Mouse (Mus musculus) forebrain, postnatal 0 days (tissue): ENCODE data around the gene Engase. TPM values are rescaled to one million over a fixed set of nuclear protein-coding genes. Genes with fewer than 3 reads are reported as not detected.

Source experiments
- ATAC-seq: fragments of 200-750 bp; cut with Nextera tagmentation; 2 replicates; pipeline ENCODE4 v1.8.0; 2017; ENCODE audit warnings: mild to moderate bottlenecking, moderate library complexity
- DNase-seq: peaks from one replicate; pipeline ENCODE4 v3.0.0-alpha.2; 2015
- H3K27ac ChIP-seq: fragments of 300-500 bp; sonication (generic); 2 replicates; pipeline ENCODE4 v1.5.1; 2014; ENCODE audit warnings: low read depth, mild to moderate bottlenecking, antibody characterized with exemption, low read length, moderate library complexity, mixed read lengths
- H3K27me3 ChIP-seq: fragments of 300-500 bp; sonication (generic); 2 replicates; pipeline ENCODE4 v1.6.1; 2014; ENCODE audit warnings: mild to moderate bottlenecking, low read length, mixed read lengths; ENCODE audit not compliant: insufficient read depth
- H3K36me3 ChIP-seq: fragments of 300-500 bp; sonication (generic); 2 replicates; pipeline ENCODE4 v1.6.1; 2014; ENCODE audit warnings: mild to moderate bottlenecking, moderate library complexity; ENCODE audit not compliant: insufficient read depth
- H3K4me1 ChIP-seq: fragments of 300-500 bp; sonication (generic); 2 replicates; pipeline ENCODE4 v1.6.1; 2014; ENCODE audit warnings: antibody characterized with exemption; ENCODE audit not compliant: insufficient read depth
- H3K4me2 ChIP-seq: fragments of 300-500 bp; sonication (generic); 2 replicates; pipeline ENCODE4 v1.6.1; 2014; ENCODE audit warnings: low read depth, mild to moderate bottlenecking, moderate library complexity
- H3K4me3 ChIP-seq: fragments of 300-500 bp; sonication (generic); 2 replicates; pipeline ENCODE4 v1.5.1; 2014; ENCODE audit warnings: low read depth, low read length, mixed read lengths
- H3K9ac ChIP-seq: fragments of 300-500 bp; sonication (generic); 2 replicates; pipeline ENCODE4 v1.6.1; 2014; ENCODE audit warnings: mild to moderate bottlenecking
- H3K9me3 ChIP-seq: fragments of 300-500 bp; sonication (generic); 2 replicates; pipeline ENCODE4 v1.6.1; 2016; ENCODE audit warnings: low read length
- CTCF ChIP-seq: sonication (generic); IDR thresholded peaks from 2 replicates; pipeline ENCODE4 v1.5.1; 2016; ENCODE audit warnings: antibody characterized with exemption, control low read depth, low read depth
- WGBS: fragments of 180-500 bp; shearing (Covaris S2); extraction: QIAGEN DNeasy Blood & Tissue Kit; methylation state at CpG from one replicate; pipeline ENCODE4 v1.1.7; 2014; 5-methylcytosine and 5-hydroxymethylcytosine counted together
- polyA plus RNA-seq: library from polyadenylated mRNA; unstranded; fragments of >200 nt; fragmentation: Nextera tagmentation; extraction: Ambion mirVana; gene quantifications from 2 replicates; pipeline ENCODE4 v1.2.1, GENCODE M21; 2015
- total RNA-seq: library from RNA; depleted of rRNA; stranded (reverse); fragments of >200 nt; gene quantifications from 2 replicates; pipeline ENCODE4 v1.2.3, GENCODE M21; 2014; rRNA removed

The Engase gene
- total RNA-seq (8.1 and 8.5 TPM in 2 replicates), polyA plus RNA-seq (4.2 and 5.7 TPM in 2 replicates)

DNA sequence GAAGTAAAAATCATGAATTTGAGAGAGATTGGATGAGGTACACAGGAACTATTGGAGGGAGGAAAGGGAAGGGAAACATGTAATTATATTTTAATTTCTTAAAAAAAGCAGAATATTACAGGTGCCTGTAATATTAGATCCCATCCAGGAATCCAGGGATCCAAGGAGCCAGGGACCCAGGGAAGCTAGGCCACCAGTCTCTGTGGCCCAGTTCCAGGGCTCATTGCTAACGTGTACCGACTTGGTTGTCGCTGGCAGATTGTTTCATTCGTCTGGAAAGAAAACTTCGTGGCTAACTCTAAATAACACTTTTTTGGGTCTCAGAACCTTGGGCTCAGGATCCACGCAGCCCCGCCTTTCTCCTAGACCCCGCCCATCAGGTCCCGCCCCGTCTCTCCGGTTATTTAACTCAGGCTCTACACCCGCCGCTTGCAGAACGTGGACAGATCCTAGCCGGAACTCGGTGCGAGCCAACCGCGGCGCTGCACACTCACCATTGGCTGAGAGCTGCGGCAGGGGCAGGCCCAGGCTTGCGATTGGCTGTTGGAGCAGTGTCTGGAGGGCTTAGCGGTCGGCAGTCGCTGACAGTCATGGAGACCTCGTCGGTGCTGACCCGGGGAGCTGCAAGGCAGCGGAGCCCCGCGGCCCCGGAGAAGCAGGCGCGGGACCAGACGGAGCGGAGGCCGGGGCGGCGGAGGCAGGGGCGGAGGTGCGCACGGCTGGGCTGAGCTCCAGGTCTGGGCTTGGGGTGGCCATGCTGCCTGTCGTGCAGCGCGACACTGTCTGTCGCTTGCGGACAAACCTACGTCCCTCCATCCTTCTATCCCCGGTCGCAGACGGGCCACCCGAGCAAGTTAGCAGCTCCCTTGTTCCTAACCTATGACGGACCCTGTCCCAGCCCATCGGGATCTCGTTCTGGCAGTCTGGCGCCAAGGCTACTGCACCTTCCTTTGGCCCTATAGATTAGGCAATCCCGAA is at the start of gene Engase:
Engase (plus strand) TSS at position 434 of the 978 bp plus-strand sequence.
- H3K27ac ChIP-seq = peak within 1 kb of the TSS; percentile 2; the same call in 1 of the 2 replicates
- peak within 1 kb of the TSS; percentile 75 for H3K9ac ChIP-seq
- TF ChIP-seq CTCF = no peak
- H3K9me3 ChIP-seq = no peaks in the 10 kb centered on the region
- ATAC-seq (peak; percentile 100), DNase-seq (peak; percentile 95)
- no peaks in the 10 kb centered on the region for H3K27me3 ChIP-seq
- H3K4me3 ChIP-seq = peak within 1 kb of the TSS; percentile 70
- peaks cover 5% of the 10 kb centered on the region; the same call in 1 of the 2 replicates for H3K4me1 ChIP-seq
- H3K4me2 ChIP-seq = peak within 1 kb of the TSS; percentile 69
- no peaks in the 10 kb centered on the region for H3K36me3 ChIP-seq
- WGBS = under 1% methylated on average over 57 of the region's 57 CpGs

DNA sequence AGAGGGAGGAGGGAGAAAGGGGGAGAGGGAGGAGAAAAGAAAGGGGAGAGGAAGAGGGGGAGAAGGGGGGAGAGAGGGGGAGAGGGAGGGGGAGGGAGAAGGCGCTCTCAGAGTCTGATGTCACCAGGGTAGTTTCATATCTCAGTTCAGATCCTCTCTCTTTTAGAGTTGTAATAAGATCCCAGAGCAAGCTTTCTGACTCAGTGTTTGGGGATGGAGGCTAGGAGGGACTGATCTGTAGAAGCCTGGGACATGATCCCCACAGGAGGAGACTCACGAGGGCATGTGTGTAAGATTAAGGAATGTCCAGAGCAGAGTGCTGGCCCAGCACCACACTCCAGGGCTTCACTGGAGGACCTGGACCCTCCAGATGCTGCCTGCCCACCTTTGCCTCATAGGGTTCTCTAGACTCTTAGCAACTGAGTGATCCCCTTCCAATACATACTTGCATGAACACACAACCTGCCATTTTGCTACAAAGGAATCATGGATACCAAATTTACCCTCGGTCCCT is 49.3 kb upstream of the Engase start:
- Histone ChIP-seq H3K4me2 (peak overlapping the region; percentile 41; the same call in 1 of the 2 replicates), H3K4me1 (peaks cover 23% of the 10 kb centered on the region), H3K27me3 (no peaks in the 10 kb centered on the region), H3K27ac (no peak overlapping the region), H3K36me3 (no peaks in the 10 kb centered on the region), H3K4me3 (no peak overlapping the region), H3K9ac (no peak overlapping the region), H3K9me3 (no peaks in the 10 kb centered on the region)
- DNase-seq (no peak), ATAC-seq (no peak)
- TF ChIP-seq CTCF = no peak
- WGBS = 54% methylated on average over 3 of the region's 3 CpGs

DNA sequence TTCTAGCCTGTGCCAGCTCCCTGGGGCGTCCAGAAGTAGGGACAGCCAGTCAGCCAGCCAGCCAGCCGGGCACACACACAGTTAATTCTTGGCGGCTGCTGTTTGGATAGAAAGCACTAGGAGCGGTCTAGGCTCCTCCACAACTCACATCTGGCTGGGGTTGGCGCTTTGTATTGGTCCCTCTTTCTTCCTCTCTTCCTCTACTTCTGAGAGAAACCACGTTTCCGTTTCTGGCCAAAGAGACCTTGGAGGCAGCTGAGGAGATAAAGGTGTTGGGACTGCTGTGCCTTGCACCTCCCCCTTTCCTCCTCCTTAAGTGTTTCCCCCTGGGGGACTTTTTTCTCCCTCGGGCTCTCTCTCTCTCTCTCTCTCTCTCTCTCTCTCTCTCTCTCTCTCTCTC is 48.6 kb upstream of the Engase start, which contains the start of gene C1qtnf1:
C1qtnf1 (plus strand) TSS at position 218 of the 400 bp plus-strand sequence.
- peak within 1 kb of the TSS; percentile 41 for H3K4me2 ChIP-seq
- H3K36me3 ChIP-seq = no peaks in the 10 kb centered on the region
- 4% methylated on average over 8 of the region's 8 CpGs for WGBS
- peaks cover 21% of the 10 kb centered on the region for H3K4me1 ChIP-seq
- H3K4me3 ChIP-seq = peak within 1 kb of the TSS; percentile 17
- no peak within 1 kb of the TSS for H3K27ac ChIP-seq
- peak within 1 kb of the TSS; percentile 41 for H3K9ac ChIP-seq
- H3K9me3 ChIP-seq = no peaks in the 10 kb centered on the region
- TF ChIP-seq CTCF = 0 out of 2 replicates have a peak, but pooled peaks have one; percentile 24
- peak; percentile 43; the same call in 1 of the 2 replicates for ATAC-seq
- H3K27me3 ChIP-seq = no peaks in the 10 kb centered on the region
- peak; percentile 37 for DNase-seq

DNA sequence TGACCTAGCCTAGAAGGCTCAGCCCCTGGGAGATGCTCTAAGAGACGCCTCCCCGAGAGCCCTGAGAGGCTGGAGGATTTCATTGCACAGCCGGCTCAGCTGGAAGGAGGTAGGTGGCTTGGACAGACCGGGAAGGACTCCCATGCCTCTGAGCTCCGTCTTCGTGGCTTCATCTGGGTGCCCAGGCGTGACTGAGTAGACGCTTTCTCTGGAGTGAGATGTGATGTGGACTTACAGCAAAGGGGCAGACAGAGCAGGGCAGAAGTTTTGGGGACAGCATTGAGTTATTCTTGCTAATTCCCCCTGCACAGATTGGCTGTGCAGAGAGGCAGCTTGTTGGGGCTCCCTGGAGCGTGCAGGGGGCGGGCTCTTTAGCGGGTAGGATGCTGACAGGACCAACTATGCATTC is 48.2 kb upstream of the Engase start:
- no peaks in the 10 kb centered on the region for H3K27me3 ChIP-seq
- peak overlapping the region; percentile 41 for H3K4me2 ChIP-seq
- 9% methylated on average over 11 of the region's 11 CpGs for WGBS
- H3K4me1 ChIP-seq = peaks cover 16% of the 10 kb centered on the region
- H3K9ac ChIP-seq = peak overlapping the region; percentile 41
- ATAC-seq (peak; percentile 40; the same call in 1 of the 2 replicates), DNase-seq (no peak)
- TF ChIP-seq CTCF = no peak
- H3K27ac ChIP-seq = no peak overlapping the region
- no peaks in the 10 kb centered on the region for H3K36me3 ChIP-seq
- H3K4me3 ChIP-seq = peak overlapping the region; percentile 17
- H3K9me3 ChIP-seq = no peaks in the 10 kb centered on the region

DNA sequence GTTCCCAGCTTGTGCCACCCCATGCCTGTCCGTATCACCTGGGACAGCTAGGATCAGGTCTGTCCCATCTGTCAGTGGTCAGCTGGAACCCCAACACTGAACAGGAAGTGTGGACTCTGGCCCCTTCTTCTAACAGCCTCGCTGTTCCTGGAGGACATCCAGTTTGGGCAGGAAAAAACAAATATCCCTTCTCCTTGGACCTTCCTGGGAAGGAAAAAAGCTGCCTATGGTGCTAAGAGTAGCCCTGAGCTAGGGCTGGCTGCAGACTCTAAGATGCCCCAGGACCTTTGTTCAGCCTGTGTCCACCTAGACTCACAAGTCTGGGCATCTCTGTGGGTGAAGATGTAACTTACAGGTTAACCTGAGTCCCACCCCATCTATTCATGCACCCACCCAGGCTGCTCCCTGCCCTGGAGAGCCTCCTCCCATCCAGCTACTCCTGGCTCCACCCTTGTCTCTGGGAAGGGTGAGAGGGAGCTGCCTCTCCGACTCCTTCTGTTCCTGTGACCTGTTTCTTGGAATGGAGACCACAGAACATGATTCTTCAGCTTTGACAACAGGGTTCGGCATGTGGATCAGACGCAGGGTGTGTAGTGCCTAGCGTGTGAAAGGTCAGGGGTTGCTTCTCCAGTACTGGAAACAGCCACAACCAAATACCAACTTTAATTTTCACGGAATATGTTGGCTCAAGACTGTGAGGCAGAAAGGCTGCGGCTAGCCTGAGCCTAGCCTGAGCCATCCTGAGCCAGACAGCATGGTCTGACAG is 47.5 kb upstream of the Engase start:
- 61% methylated on average over 8 of the region's 8 CpGs for WGBS
- no peak overlapping the region for H3K27ac ChIP-seq
- no peak for ATAC-seq

DNA sequence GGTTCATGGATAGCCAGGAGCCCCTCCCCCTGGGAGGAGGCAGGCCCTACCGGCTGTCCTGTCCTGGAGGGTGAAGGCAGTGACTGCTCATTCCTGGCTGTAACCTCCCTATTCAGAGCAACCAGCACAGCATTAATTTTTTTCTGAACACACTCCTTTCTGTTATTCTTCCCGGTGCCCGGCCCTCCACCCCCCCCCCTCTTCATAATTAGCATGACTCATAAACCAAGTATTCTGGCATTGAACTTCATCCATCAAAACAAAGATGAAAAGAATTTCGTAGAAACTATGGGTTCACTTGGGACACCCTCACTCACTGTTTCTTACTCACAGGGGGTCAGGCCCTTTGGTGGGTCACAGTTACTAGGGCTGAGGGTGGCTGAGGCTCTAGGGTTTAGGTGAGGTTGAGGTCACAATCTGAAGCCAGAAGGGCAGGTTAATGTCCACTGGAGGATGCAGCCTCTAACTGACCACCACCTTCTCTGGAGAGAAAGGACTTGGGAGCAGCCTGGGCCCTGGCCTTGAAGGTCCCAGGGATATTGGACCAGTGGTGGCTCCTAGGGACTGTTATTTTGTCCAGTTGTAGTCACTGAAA is 46.2 kb upstream of the Engase start:
- DNase-seq = no peak
- Histone ChIP-seq H3K9me3 (no peaks in the 10 kb centered on the region), H3K4me2 (no peak overlapping the region), H3K36me3 (no peaks in the 10 kb centered on the region), H3K27ac (no peak overlapping the region), H3K4me1 (peaks cover 14% of the 10 kb centered on the region; the same call in 1 of the 2 replicates), H3K27me3 (no peaks in the 10 kb centered on the region), H3K4me3 (no peak overlapping the region), H3K9ac (no peak overlapping the region)
- no peak for ATAC-seq
- 35% methylated on average over 4 of the region's 4 CpGs for WGBS
- no peak for TF ChIP-seq CTCF

More for the DNA sequence above, 47.5 kb upstream of the Engase start:
- Histone ChIP-seq H3K27me3 (no peaks in the 10 kb centered on the region), H3K9me3 (no peaks in the 10 kb centered on the region), H3K4me3 (peak overlapping the region; percentile 17; the same call in 1 of the 2 replicates), H3K36me3 (no peaks in the 10 kb centered on the region), H3K4me1 (peaks cover 14% of the 10 kb centered on the region; the same call in 1 of the 2 replicates), H3K9ac (peak overlapping the region; percentile 41; the same call in 1 of the 2 replicates), H3K4me2 (peak overlapping the region; percentile 41; the same call in 1 of the 2 replicates)
- DNase-seq = no peak
- TF ChIP-seq CTCF = no peak
